ENCODE assay signal across 8 mouse cellular contexts in the genomic region with DNA sequence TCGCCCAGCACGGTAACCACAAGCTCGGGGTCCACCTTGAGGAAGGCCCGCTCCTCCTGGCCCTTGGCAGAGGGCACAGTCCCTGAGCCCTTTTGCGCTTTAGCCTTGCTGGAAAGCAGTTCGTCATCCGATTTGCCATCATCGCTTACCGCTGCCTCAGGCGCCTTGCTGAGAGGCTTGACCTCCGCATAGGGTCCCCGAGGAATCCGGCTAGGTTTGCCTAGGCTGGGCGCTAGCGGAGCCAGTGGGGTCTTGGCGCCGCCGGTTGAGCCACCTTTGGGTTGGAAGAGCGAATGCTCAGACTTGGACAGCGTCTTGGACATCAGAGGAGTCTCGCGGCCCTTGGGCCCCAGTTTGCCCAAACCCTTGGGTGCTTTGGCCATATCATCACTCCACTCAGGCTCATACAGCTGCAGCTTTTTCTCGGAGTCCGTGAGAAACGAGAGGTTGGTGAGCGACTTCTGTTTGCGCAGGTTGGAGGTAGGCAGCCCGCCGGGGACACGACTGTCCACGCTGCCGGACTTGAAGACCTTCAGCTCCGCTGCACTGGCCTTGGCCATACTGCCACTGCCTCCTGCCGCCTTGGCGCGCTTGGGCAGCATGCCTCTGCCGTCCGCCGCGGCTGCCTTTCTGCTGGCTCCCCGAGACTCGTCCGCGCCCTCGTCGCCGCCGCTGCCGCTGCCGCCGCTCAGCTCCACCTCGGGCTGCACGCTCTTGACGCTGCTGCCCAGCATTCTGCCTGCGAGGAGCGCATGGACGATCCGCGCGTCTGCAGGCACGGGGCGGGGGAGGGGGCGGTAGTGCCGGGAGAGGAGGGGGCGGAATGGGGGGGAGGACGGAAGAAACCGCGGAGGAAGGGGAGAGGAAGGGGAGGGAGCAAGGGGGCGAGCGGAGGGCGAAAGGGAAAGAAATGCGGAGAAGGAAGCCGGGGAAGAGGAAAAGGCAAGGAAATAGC. TPM values are rescaled to one million over a fixed set of nuclear protein-coding genes. Genes with fewer than 3 reads are reported as not detected.
DNase-seq lines count a peak whose midpoint lies in the region; ATAC-seq and TF ChIP-seq lines count a peak whose summit lies in the region.

No protein-coding gene starts in this region.

- H3K4me3 ChIP-seq in embryonic facial prominence, embryonic 15.5 days (replicated peaks), result peak overlapping the region; percentile 62
- peak overlapping the region; percentile 59 for H3K4me3 ChIP-seq in lung, embryonic 15.5 days
- peak overlapping the region; percentile 84 for H3K4me3 ChIP-seq in olfactory bulb, adult 2 months (ENCODE audit: insufficient read depth, low read depth, low read length)

- H3K27ac ChIP-seq in embryonic facial prominence, embryonic 15.5 days (replicated peaks), result peak overlapping the region; percentile 82
- peak overlapping the region; percentile 57 for H3K27ac ChIP-seq in lung, embryonic 15.5 days
- H3K27ac ChIP-seq in olfactory bulb, adult 2 months (ENCODE audit: insufficient read depth, low read depth, low read length), result peak overlapping the region; percentile 87

- no peaks in the 10 kb centered on the region for H3K36me3 ChIP-seq in embryonic facial prominence, embryonic 15.5 days
- H3K36me3 ChIP-seq in lung, embryonic 15.5 days, result no peaks in the 10 kb centered on the region

- H3K4me2 ChIP-seq in embryonic facial prominence, embryonic 15.5 days (replicated peaks), result peak overlapping the region; percentile 96
- H3K4me2 ChIP-seq in lung, embryonic 15.5 days, result peak overlapping the region; percentile 98

- TF ChIP-seq CTCF in olfactory bulb, adult 2 months (IDR thresholded peaks at IDR 0.05; ENCODE audit: insufficient read depth, low read depth, low read length), result no peak

- intact Hi-C loops in heart, postnatal 14 days (cut with DNase I), result loop anchor here (1.0 kb wide), 1 partner anchor 37 kb away; no protein-coding TSS in a partner anchor

- WGBS in embryonic facial prominence, embryonic 15.5 days, result under 1% methylated on average over 73 of the region's 73 CpGs
- WGBS in lung, embryonic 15.5 days, result 3% methylated on average over 70 of the region's 73 CpGs
- WGBS in olfactory bulb, adult 2 months, result 2% methylated on average over 69 of the region's 73 CpGs

- peak; percentile 48; the same call in 1 of the 2 replicates for ATAC-seq in embryonic facial prominence, embryonic 15.5 days (ENCODE audit: insufficient number of reproducible peaks, low FRiP score, low TSS enrichment, low read depth)
- ATAC-seq in lung, embryonic 15.5 days (ENCODE audit: borderline replicate concordance, extremely low read depth, low FRiP score, low TSS enrichment), result peak; percentile 53; the same call in 1 of the 2 replicates

- peaks cover 17% of the 10 kb centered on the region for H3K27me3 ChIP-seq in embryonic facial prominence, embryonic 15.5 days
- no peaks in the 10 kb centered on the region; the same call in 1 of the 2 replicates for H3K27me3 ChIP-seq in lung, embryonic 15.5 days

- no peaks in the 10 kb centered on the region for H3K9me3 ChIP-seq in embryonic facial prominence, embryonic 15.5 days (replicated peaks)
- no peaks in the 10 kb centered on the region for H3K9me3 ChIP-seq in lung, embryonic 15.5 days

- peak overlapping the region; percentile 59 for H3K9ac ChIP-seq in embryonic facial prominence, embryonic 15.5 days
- H3K9ac ChIP-seq in lung, embryonic 15.5 days, result peak overlapping the region; percentile 50

- DNase-seq in ovary, postnatal 36 days (ENCODE audit: low spot score), result peak; percentile 53
- no peak for DNase-seq in ovary, postnatal 14 days (ENCODE audit: low spot score)
- DNase-seq in heart, postnatal 14 days, result peak; percentile 59 to 61
- DNase-seq in layer of hippocampus, postnatal 10 days (ENCODE audit: low spot score in 2 of 2), result peak; percentile 57 to 73
- DNase-seq in spleen, postnatal 14 days (ENCODE audit: low spot score in 2 of 2), result no peak

- H3K4me1 ChIP-seq in embryonic facial prominence, embryonic 15.5 days, result peaks cover 59% of the 10 kb centered on the region
- peaks cover 58% of the 10 kb centered on the region for H3K4me1 ChIP-seq in lung, embryonic 15.5 days
- peaks cover 39% of the 10 kb centered on the region for H3K4me1 ChIP-seq in olfactory bulb, adult 2 months (ENCODE audit: control insufficient read depth, insufficient read depth, low read length)

- TF ChIP-seq POLR2A in olfactory bulb, adult 2 months (IDR thresholded peaks at IDR 0.05; ENCODE audit: insufficient read depth, low read depth, low read length), result no peak; the same call in none of the 2 replicates

RNA-seq across cellular contexts. Expression of a gene that starts 22.2 kb away (rescaled TPM):
- polyA plus RNA-seq in embryonic facial prominence, embryonic 15.5 days (2015; fragmentation: Nextera tagmentation; extraction: Ambion mirVana), result 12.5 and 13.6 TPM in 2 replicates
- total RNA-seq in heart, postnatal 14 days (2021), result 10 to 100 TPM; 25.9 to 34.5 TPM
- 100 to 1,000 TPM; 214 to 218 TPM for total RNA-seq in layer of hippocampus, postnatal 10 days (2021)
- 10.7 and 11.6 TPM in 2 replicates for polyA plus RNA-seq in lung, embryonic 15.5 days (2015; fragmentation: Nextera tagmentation; extraction: Ambion mirVana)
- polyA plus RNA-seq in olfactory bulb, adult 2 months (2012; ENCODE audit: insufficient read depth, insufficient read length, low replicate concordance, missing spikeins), result 79.3 TPM in 1 of 2 replicates, not detected in the other

Comparison
In these comparisons a context has a peak if more than half of its experiments do, and no peak if none do; other contexts are left out.
1. DNase-seq: peak in ovary, postnatal 36 days (single experiment), heart, postnatal 14 days (2 of 2) and layer of hippocampus, postnatal 10 days (2 of 2); none in ovary, postnatal 14 days (single experiment) and spleen, postnatal 14 days (0 of 2).
2. Peak in every context shown above with its lines, with median percentiles within 50 percentile points of each other: H3K27ac ChIP-seq and H3K4me3 ChIP-seq.